23 mouse cellular contexts compared by ENCODE assay signal in genomic region chr13:75514315-75515020, GRCm38 (mm10).
DNase-seq lines count a peak whose midpoint lies in the region; ATAC-seq and TF ChIP-seq lines count a peak whose summit lies in the region.
"Had no signal": no experiment of that assay in that cellular context is flagged by ENCODE, and none has a peak within 500 bp of the region (broad histone marks: within the 10 kb centered on the region; RNA-seq: fewer than 3 reads in every experiment).

No protein-coding gene starts in this region.

- DNase-seq in ES-E14 (ENCODE audit: low read depth, low spot score), result peak; percentile 12
- DNase-seq in lung, adult 18-20 months, result peak; percentile 31 to 49
- DNase-seq in lung, postnatal 0 days (ENCODE audit: low spot score), result peak; percentile 71
- peak; percentile 19 to 55 for DNase-seq in lung, postnatal 4 days
- DNase-seq in left cerebral cortex, postnatal 10 days (ENCODE audit: extremely low spot score in 1 of 2, low spot score in 2 of 2), result no peak
- no peak for DNase-seq in gastrocnemius, adult 18-20 months (ENCODE audit: low spot score)
- DNase-seq: adrenal gland, adult 2 months; cerebellum, adult 9-10 months; heart, adult 2 months; heart, postnatal 10 days; kidney, postnatal 25 days; thymus, postnatal 25 days had no signal

- H3K4me2 ChIP-seq in lung, postnatal 0 days (replicated peaks; ENCODE audit: low read depth, low read length), result no peak overlapping the region
- no peak overlapping the region for H3K4me2 ChIP-seq in heart, embryonic 11.5 days
- H3K4me2 ChIP-seq: heart, embryonic 13.5 days; hindbrain, embryonic 14.5 days; limb, embryonic 12.5 days; liver, embryonic 15.5 days; midbrain, embryonic 11.5 days; neural tube, embryonic 13.5 days had no signal

- TF ChIP-seq EP300 in lung, postnatal 0 days (IDR thresholded peaks at IDR 0.05), result peak; percentile 93

- peaks cover 0 to 2% of the 10 kb centered on the region in 2 experiments; a peak in 1 of 4 replicates for H3K4me1 ChIP-seq in ES-E14 (ENCODE audit: control insufficient read depth in 2 of 2, insufficient read depth in 2 of 2, low read length in 2 of 2, poor library complexity in 1 of 2)
- no peaks in the 10 kb centered on the region for H3K4me1 ChIP-seq in lung, postnatal 0 days (ENCODE audit: insufficient read depth, low read depth, low read length)
- H3K4me1 ChIP-seq in heart, embryonic 11.5 days (ENCODE audit: control insufficient read depth, insufficient read depth, low read length), result no peaks in the 10 kb centered on the region
- H3K4me1 ChIP-seq: heart, embryonic 13.5 days; limb, embryonic 12.5 days; liver, embryonic 15.5 days; neural tube, embryonic 13.5 days had no signal

- ATAC-seq in lung, postnatal 0 days, result peak; percentile 93
- no peak for ATAC-seq in heart, embryonic 11.5 days (replicated peaks; ENCODE audit: insufficient number of reproducible peaks, low FRiP score, low TSS enrichment)
- ATAC-seq: forebrain, embryonic 16.5 days; intestine, postnatal 0 days; Patski had no signal

- no peaks in the 10 kb centered on the region for H3K27me3 ChIP-seq in lung, postnatal 0 days (replicated peaks; ENCODE audit: insufficient read depth, low read length)
- no peaks in the 10 kb centered on the region for H3K27me3 ChIP-seq in heart, embryonic 11.5 days (ENCODE audit: control insufficient read depth, insufficient read depth, low read length)
- H3K27me3 ChIP-seq: heart, embryonic 13.5 days; limb, embryonic 12.5 days; liver, embryonic 15.5 days; neural tube, embryonic 13.5 days; Patski had no signal

- H3K9ac ChIP-seq in ES-E14 (ENCODE audit: insufficient read depth, low read depth, low read length, poor library complexity, severe bottlenecking), result no peak overlapping the region
- no peak overlapping the region for H3K9ac ChIP-seq in lung, postnatal 0 days (replicated peaks; ENCODE audit: low read depth)
- H3K9ac ChIP-seq in heart, embryonic 11.5 days (ENCODE audit: low read depth, low read length), result no peak overlapping the region
- H3K9ac ChIP-seq: heart, embryonic 13.5 days; hindbrain, embryonic 14.5 days; limb, embryonic 12.5 days; liver, embryonic 15.5 days; neural tube, embryonic 13.5 days had no signal

- no peaks in the 10 kb centered on the region for H3K9me3 ChIP-seq in ES-E14 (ENCODE audit: control insufficient read depth, insufficient read depth, low read depth, low read length)
- H3K9me3 ChIP-seq in lung, postnatal 0 days (ENCODE audit: low read length), result no peaks in the 10 kb centered on the region
- no peaks in the 10 kb centered on the region for H3K9me3 ChIP-seq in heart, embryonic 11.5 days (replicated peaks; ENCODE audit: control insufficient read depth, low read length)
- H3K9me3 ChIP-seq: heart, embryonic 13.5 days; limb, embryonic 12.5 days; liver, embryonic 15.5 days; neural tube, embryonic 13.5 days had no signal

- no peak overlapping the region for H3K4me3 ChIP-seq in ES-E14 (ENCODE audit: insufficient read depth in 1 of 2, low read depth in 1 of 2, low read length in 2 of 2, poor library complexity in 1 of 2, severe bottlenecking in 1 of 2)
- no peak overlapping the region for H3K4me3 ChIP-seq in lung, postnatal 0 days (ENCODE audit: low read depth, low read length)
- H3K4me3 ChIP-seq in heart, embryonic 11.5 days (ENCODE audit: low read depth, low read length), result no peak overlapping the region
- H3K4me3 ChIP-seq: erythroblast, embryonic 14.5 days; heart, adult 2 months; heart, embryonic 13.5 days; limb, embryonic 12.5 days; liver, embryonic 15.5 days; neural tube, embryonic 13.5 days had no signal

- H3K27ac ChIP-seq in ES-E14 (ENCODE audit: insufficient read depth, low read depth, low read length, poor library complexity, severe bottlenecking), result no peak overlapping the region
- H3K27ac ChIP-seq in lung, postnatal 0 days (ENCODE audit: low read length), result no peak overlapping the region
- H3K27ac ChIP-seq in heart, embryonic 11.5 days (ENCODE audit: low read depth, low read length), result no peak overlapping the region
- H3K27ac ChIP-seq: heart, adult 2 months; heart, embryonic 13.5 days; hindbrain, embryonic 14.5 days; limb, embryonic 12.5 days; liver, embryonic 15.5 days; neural tube, embryonic 13.5 days had no signal

- in situ Hi-C loops in ES-E14 (cut with MboI; ENCODE audit: low sequenced_read_pairs in 2 of 2, unreplicated experiment in 2 of 2), result no loop called here

- intact Hi-C loops in left cerebral cortex, postnatal 10 days (cut with DNase I), result no loop called here

- TF ChIP-seq CTCF in lung, postnatal 0 days (IDR thresholded peaks at IDR 0.05), result no peak

- H3K36me3 ChIP-seq in ES-E14 (ENCODE audit: control insufficient read depth, insufficient read depth, low read length, poor library complexity, severe bottlenecking), result no peaks in the 10 kb centered on the region
- H3K36me3 ChIP-seq in lung, postnatal 0 days (ENCODE audit: insufficient read depth, low read length), result no peaks in the 10 kb centered on the region
- no peaks in the 10 kb centered on the region for H3K36me3 ChIP-seq in heart, embryonic 11.5 days (ENCODE audit: control insufficient read depth, insufficient read depth, low read length)
- H3K36me3 ChIP-seq: heart, embryonic 13.5 days; limb, embryonic 12.5 days; liver, embryonic 15.5 days; neural tube, embryonic 13.5 days had no signal

- 20% methylated on average over 1 of the region's 1 CpGs for WGBS in lung, postnatal 0 days
- WGBS in heart, embryonic 11.5 days (ENCODE audit: insufficient replicate concordance), result 48% methylated on average over 1 of the region's 1 CpGs

TF ChIP-seq in ES-E14, 5 proteins besides CTCF, POLR2A, EP300 and RAD21:
- TF ChIP-seq MAFK (IDR thresholded peaks at IDR 0.05; ENCODE audit: insufficient read depth, low read depth, low read length), result no peak
- TF ChIP-seq ZC3H11A (IDR thresholded peaks at IDR 0.05; ENCODE audit: borderline replicate concordance, low read depth, low read length), result no peak
- TF ChIP-seq ZNF384 (IDR thresholded peaks at IDR 0.05; ENCODE audit: low read depth, low read length), result no peak
- no peak for TF ChIP-seq HCFC1 (IDR thresholded peaks at IDR 0.05; ENCODE audit: borderline replicate concordance, insufficient read depth, low read length)

Comparison
In these comparisons a context has a peak if more than half of its experiments do, and no peak if none do; other contexts are left out.
1. DNase-seq: peak in ES-E14 (single experiment), lung, adult 18-20 months (2 of 2), lung, postnatal 0 days (single experiment) and lung, postnatal 4 days (2 of 2); none in left cerebral cortex, postnatal 10 days (0 of 2) and gastrocnemius, adult 18-20 months (single experiment).